Mouse (Mus musculus): Measurements from ENCODE around the gene Gprin2. TPM values are rescaled to one million over a fixed set of nuclear protein-coding genes. Genes with fewer than 3 reads are reported as not detected.

Gprin2 gene
- polyA plus RNA-seq, 1 experiment: 1.1 TPM

- H3K27ac ChIP-seq (ENCODE audit: insufficient read depth, low read length): no peak overlapping the region
- no peaks in the 10 kb centered on the region for H3K27me3 ChIP-seq (ENCODE audit: control insufficient read depth, insufficient read depth, low read length, poor library complexity, severe bottlenecking)
- H3K4me3 ChIP-seq (ENCODE audit: low read depth, low read length): no peak overlapping the region
- no peaks in the 10 kb centered on the region for H3K9me3 ChIP-seq (replicated peaks; ENCODE audit: control insufficient read depth, insufficient read depth, low read length, poor library complexity, severe bottlenecking)
- H3K9ac ChIP-seq (ENCODE audit: low read depth, poor library complexity, severe bottlenecking): no peak overlapping the region
- no peaks in the 10 kb centered on the region for H3K36me3 ChIP-seq (ENCODE audit: control insufficient read depth, insufficient read depth, low read length, poor library complexity, severe bottlenecking)
- TF ChIP-seq CTCF (IDR thresholded peaks at IDR 0.05; ENCODE audit: low read depth, low read length) (no peak), POLR2A (IDR thresholded peaks at IDR 0.05; ENCODE audit: insufficient read depth, low read length) (no peak), EP300 (IDR thresholded peaks at IDR 0.05; ENCODE audit: insufficient read depth, low read depth, low read length) (no peak)
- no peaks in the 10 kb centered on the region for H3K4me1 ChIP-seq (ENCODE audit: control insufficient read depth, insufficient read depth, low read length)
Measured at GRCm38 (mm10) chr14:34142316-34142715, 59.1 kb downstream of the Gprin2 start.

DNA sequence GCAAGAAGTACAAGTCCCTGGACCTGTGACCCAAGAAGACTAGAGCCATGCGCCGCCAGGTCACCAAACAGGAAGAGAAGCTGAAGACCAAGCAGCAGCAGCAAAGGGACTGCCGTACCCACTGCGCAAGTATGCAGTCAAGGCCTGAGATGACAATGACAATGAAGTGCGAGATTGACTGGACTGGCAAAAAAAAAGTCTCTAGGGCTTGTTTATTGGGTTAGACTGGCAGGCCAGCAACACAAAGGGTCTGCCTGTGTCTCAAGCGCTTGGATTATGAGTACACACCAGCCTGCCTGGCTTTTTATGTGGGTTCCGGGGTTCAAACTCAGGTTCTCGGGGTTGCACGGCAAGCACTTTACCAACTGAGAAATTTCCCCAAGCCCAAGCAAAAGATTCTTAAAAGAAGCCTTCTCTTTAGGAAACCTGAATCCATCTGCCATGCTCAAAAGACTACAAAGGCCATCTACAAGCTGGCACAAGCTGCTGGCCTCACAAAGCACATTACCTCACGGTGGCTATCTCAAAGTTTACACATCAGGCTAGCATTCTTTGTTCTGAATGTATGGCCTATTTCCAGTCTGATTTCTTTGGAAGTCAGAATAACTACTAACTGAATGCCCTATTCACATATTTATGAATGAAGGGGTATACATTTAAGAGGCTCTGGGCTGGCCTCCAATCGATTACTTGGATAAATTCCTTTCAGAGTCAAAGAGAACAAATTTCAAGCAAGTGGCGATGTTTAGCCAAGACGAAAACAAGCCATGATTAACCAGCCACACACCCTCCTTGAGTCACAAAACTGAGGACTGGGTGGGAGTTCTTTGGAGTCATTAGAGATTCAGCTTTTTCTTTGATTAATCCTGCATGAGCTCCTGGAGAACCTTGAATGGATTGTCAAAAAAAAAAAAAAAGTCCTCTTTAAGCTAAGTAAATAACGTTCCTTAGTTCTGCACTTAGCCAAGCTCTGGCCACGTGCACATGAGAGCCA lies 61.5 kb downstream of the Gprin2 start:
- TF ChIP-seq POLR2A (IDR thresholded peaks at IDR 0.05; ENCODE audit: insufficient read depth, low read length): no peak
- TF ChIP-seq CTCF (IDR thresholded peaks at IDR 0.05; ENCODE audit: low read depth, low read length): no peak
- TF ChIP-seq EP300 (IDR thresholded peaks at IDR 0.05; ENCODE audit: insufficient read depth, low read depth, low read length): no peak
- Histone ChIP-seq H3K27me3 (ENCODE audit: control insufficient read depth, insufficient read depth, low read length, poor library complexity, severe bottlenecking) (no peaks in the 10 kb centered on the region), H3K9ac (ENCODE audit: low read depth, poor library complexity, severe bottlenecking) (no peak overlapping the region)

More for the DNA sequence above, 61.5 kb downstream of the Gprin2 start:
- Histone ChIP-seq H3K4me1 (ENCODE audit: control insufficient read depth, insufficient read depth, low read length) (no peaks in the 10 kb centered on the region), H3K9me3 (replicated peaks; ENCODE audit: control insufficient read depth, insufficient read depth, low read length, poor library complexity, severe bottlenecking) (no peaks in the 10 kb centered on the region), H3K4me3 (ENCODE audit: low read depth, low read length) (no peak overlapping the region), H3K27ac (ENCODE audit: insufficient read depth, low read length) (no peak overlapping the region), H3K36me3 (ENCODE audit: control insufficient read depth, insufficient read depth, low read length, poor library complexity, severe bottlenecking) (no peaks in the 10 kb centered on the region)

Other genes with a start within 250 kb of the Gprin2 start
- not detected in 2 replicates for gene Rbp3, start 247.7 kb downstream of the Gprin2 start, polyA plus RNA-seq (2011; ENCODE audit: insufficient read depth, insufficient read length, low read depth, missing spikeins)
- not detected in 2 replicates for gene Zfp488, start 222.9 kb downstream of the Gprin2 start, polyA plus RNA-seq (2011; ENCODE audit: insufficient read depth, insufficient read length, low read depth, missing spikeins)
- gene Gm30083, start 186.5 kb downstream of the Gprin2 start, polyA plus RNA-seq (2011; ENCODE audit: insufficient read depth, insufficient read length, low read depth, missing spikeins): not detected in 2 replicates
- gene Gm5460, start 184.9 kb downstream of the Gprin2 start, polyA plus RNA-seq (2011; ENCODE audit: insufficient read depth, insufficient read length, low read depth, missing spikeins): not detected in 2 replicates
- not detected in 2 replicates for gene Antxrl, start 148.9 kb downstream of the Gprin2 start, polyA plus RNA-seq (2011; ENCODE audit: insufficient read depth, insufficient read length, low read depth, missing spikeins)
- 23.3 and 24.6 TPM in 2 replicates for gene Anxa8, start 115.7 kb downstream of the Gprin2 start, polyA plus RNA-seq (2011; ENCODE audit: insufficient read depth, insufficient read length, low read depth, missing spikeins)
- gene A630023A22Rik, start 98.9 kb downstream of the Gprin2 start, polyA plus RNA-seq (2011; ENCODE audit: insufficient read depth, insufficient read length, low read depth, missing spikeins): not detected in 2 replicates
- not detected in 2 replicates for gene Npy4r, start 49.2 kb downstream of the Gprin2 start, polyA plus RNA-seq (2011; ENCODE audit: insufficient read depth, insufficient read length, low read depth, missing spikeins)
- gene Syt15, start 17.9 kb upstream of the Gprin2 start, polyA plus RNA-seq (2011; ENCODE audit: insufficient read depth, insufficient read length, low read depth, missing spikeins): 0.31 TPM in 1 of 2 replicates, not detected in the other
- 26.7 and 32.5 TPM in 2 replicates for gene Shld2, start 108.8 kb upstream of the Gprin2 start, polyA plus RNA-seq (2011; ENCODE audit: insufficient read depth, insufficient read length, low read depth, missing spikeins)
- 285 and 305 TPM in 2 replicates for gene Glud1, start 109.1 kb upstream of the Gprin2 start, polyA plus RNA-seq (2011; ENCODE audit: insufficient read depth, insufficient read length, low read depth, missing spikeins)
- 3.5 and 5.7 TPM in 2 replicates for gene Fam25c, start 153.8 kb upstream of the Gprin2 start, polyA plus RNA-seq (2011; ENCODE audit: insufficient read depth, insufficient read length, low read depth, missing spikeins)
- gene Sncg, start 173.1 kb upstream of the Gprin2 start, polyA plus RNA-seq (2011; ENCODE audit: insufficient read depth, insufficient read length, low read depth, missing spikeins): 2.2 and 3.2 TPM in 2 replicates
- gene Mmrn2, start 173.8 kb upstream of the Gprin2 start, polyA plus RNA-seq (2011; ENCODE audit: insufficient read depth, insufficient read length, low read depth, missing spikeins): 1.3 and 1.7 TPM in 2 replicates